Mouse (Mus musculus) midbrain, postnatal 0 days (tissue): Measurements from ENCODE around the gene Ttc17. TPM values are rescaled to one million over a fixed set of nuclear protein-coding genes. Genes with fewer than 3 reads are reported as not detected.

Experiments used
- ATAC-seq: fragments of 200-750 bp; cut with Nextera tagmentation; 2 replicates; pipeline ENCODE4 v1.8.0; 2017; ENCODE audit warnings: moderate number of reproducible peaks, mild to moderate bottlenecking, moderate TSS enrichment, moderate library complexity; ENCODE audit not compliant: low FRiP score
- DNase-seq: peaks from one replicate; pipeline ENCODE4 v3.0.0-alpha.2; 2015; ENCODE audit warnings: low spot score
- H3K27ac ChIP-seq: fragments of 300-500 bp; sonication (generic); 2 replicates; pipeline ENCODE4 v1.5.1; 2014; ENCODE audit warnings: low read depth, mild to moderate bottlenecking, low read length, mixed read lengths
- H3K27me3 ChIP-seq: fragments of 300-500 bp; sonication (generic); 2 replicates; pipeline ENCODE4 v1.6.1; 2014; ENCODE audit warnings: low read length, control low read depth, mixed read lengths; ENCODE audit not compliant: insufficient read depth
- H3K36me3 ChIP-seq: fragments of 300-500 bp; sonication (generic); 2 replicates; pipeline ENCODE4 v1.6.1; 2014; ENCODE audit warnings: low read length, control low read depth, mixed read lengths; ENCODE audit not compliant: insufficient read depth
- H3K4me1 ChIP-seq: fragments of 300-500 bp; sonication (generic); 2 replicates; pipeline ENCODE4 v1.6.1; 2014; ENCODE audit warnings: mild to moderate bottlenecking, control low read depth, antibody characterized with exemption, low read length, mixed read lengths; ENCODE audit not compliant: insufficient read depth
- H3K4me2 ChIP-seq: fragments of 300-500 bp; sonication (generic); 2 replicates; pipeline ENCODE4 v1.6.1; 2014; ENCODE audit warnings: low read depth, mild to moderate bottlenecking, low read length, mixed read lengths; ENCODE audit not compliant: poor library complexity, severe bottlenecking
- H3K4me3 ChIP-seq: fragments of 300-500 bp; sonication (generic); 2 replicates; pipeline ENCODE4 v1.5.1; 2014; ENCODE audit warnings: low read depth, mild to moderate bottlenecking, low read length, moderate library complexity
- H3K9ac ChIP-seq: fragments of 300-500 bp; sonication (generic); replicated peaks from 2 replicates; pipeline ENCODE4 v1.6.1; 2014; ENCODE audit warnings: mild to moderate bottlenecking, low read length, moderate library complexity, mixed read lengths; ENCODE audit not compliant: poor library complexity, severe bottlenecking
- H3K9me3 ChIP-seq: fragments of 300-500 bp; sonication (generic); 2 replicates; pipeline ENCODE4 v1.6.1; 2016; ENCODE audit warnings: low read length, control low read depth
- CTCF ChIP-seq: IDR thresholded peaks from 2 replicates; pipeline ENCODE4 v1.5.1; 2016; ENCODE audit warnings: antibody characterized with exemption, mild to moderate bottlenecking
- WGBS: fragments of 180-500 bp; shearing (Covaris S2); extraction: QIAGEN DNeasy Blood & Tissue Kit; methylation state at CpG from one replicate; pipeline ENCODE4 v1.1.7; 2014; 5-methylcytosine and 5-hydroxymethylcytosine counted together
- polyA plus RNA-seq: library from polyadenylated mRNA; unstranded; fragments of >200 nt; fragmentation: Nextera tagmentation; extraction: Ambion mirVana; gene quantifications from 2 replicates; pipeline ENCODE4 v1.2.1, GENCODE M21; 2015
- total RNA-seq: library from RNA; depleted of rRNA; stranded (reverse); fragments of >200 nt; gene quantifications from 2 replicates; pipeline ENCODE4 v1.2.3, GENCODE M21; 2014; rRNA removed

Gene Ttc17
- 24.2 and 24.3 TPM in 2 replicates for total RNA-seq
- polyA plus RNA-seq, result 19.4 and 20.2 TPM in 2 replicates

- no peaks in the 10 kb centered on the region for H3K9me3 ChIP-seq
- DNase-seq (peak; percentile 91), ATAC-seq (peak; percentile 94)
- peak within 1 kb of the TSS; percentile 79 for H3K4me2 ChIP-seq
- H3K27ac ChIP-seq, result peak within 1 kb of the TSS; percentile 89
- under 1% methylated on average over 70 of the region's 77 CpGs for WGBS
- H3K9ac ChIP-seq, result peak within 1 kb of the TSS; percentile 93
- no peaks in the 10 kb centered on the region; the same call in 1 of the 2 replicates for H3K36me3 ChIP-seq
- peaks cover 11% of the 10 kb centered on the region for H3K4me1 ChIP-seq
- peak; percentile 20; the same call in 1 of the 2 replicates for TF ChIP-seq CTCF
- H3K27me3 ChIP-seq, result no peaks in the 10 kb centered on the region
- peak within 1 kb of the TSS; percentile 98 for H3K4me3 ChIP-seq
Measured at GRCm38 (mm10) chr2:94406083-94406957, at the start of gene Ttc17. TSS of gene Ttc17 (minus strand) at chr2:94406689.

- H3K4me1 ChIP-seq, result no peaks in the 10 kb centered on the region
- no peak overlapping the region for H3K4me3 ChIP-seq
- TF ChIP-seq CTCF, result no peak
- H3K9me3 ChIP-seq, result no peaks in the 10 kb centered on the region
- ATAC-seq (no peak), DNase-seq (no peak)
- H3K27me3 ChIP-seq, result no peaks in the 10 kb centered on the region
- WGBS, result 91% methylated on average over 8 of the region's 8 CpGs
- H3K36me3 ChIP-seq, result no peaks in the 10 kb centered on the region
- no peak overlapping the region for H3K27ac ChIP-seq
- no peak overlapping the region for H3K4me2 ChIP-seq
- H3K9ac ChIP-seq, result no peak overlapping the region
Measured at GRCm38 (mm10) chr2:94449643-94450042, 43.2 kb upstream of the Ttc17 start.

- Histone ChIP-seq H3K27me3 (no peaks in the 10 kb centered on the region), H3K4me2 (peak overlapping the region; percentile 94), H3K9ac (peak overlapping the region; percentile 83), H3K4me1 (peaks cover 15% of the 10 kb centered on the region), H3K36me3 (no peaks in the 10 kb centered on the region), H3K4me3 (peak overlapping the region; percentile 90), H3K27ac (peak overlapping the region; percentile 73; the same call in 1 of the 2 replicates), H3K9me3 (no peaks in the 10 kb centered on the region)
- TF ChIP-seq CTCF, result no peak
- no peak for DNase-seq
- no peak for ATAC-seq
- 2% methylated on average over 10 of the region's 10 CpGs for WGBS
Measured at GRCm38 (mm10) chr2:94436952-94437351, 30.5 kb upstream of the Ttc17 start.

GRCm38 (mm10) chr2:94435481-94435880 is 29.0 kb upstream of the Ttc17 start:
- 85% methylated on average over 7 of the region's 7 CpGs for WGBS
- Histone ChIP-seq H3K4me3 (no peak overlapping the region), H3K9ac (no peak overlapping the region), H3K4me2 (no peak overlapping the region), H3K27me3 (no peaks in the 10 kb centered on the region), H3K4me1 (peaks cover 15% of the 10 kb centered on the region), H3K36me3 (no peaks in the 10 kb centered on the region), H3K27ac (no peak overlapping the region), H3K9me3 (no peaks in the 10 kb centered on the region)
- ATAC-seq, result no peak
- peak; percentile 12 for DNase-seq
- no peak for TF ChIP-seq CTCF

- ATAC-seq (no peak), DNase-seq (no peak)
- peaks cover 15% of the 10 kb centered on the region for H3K4me1 ChIP-seq
- H3K36me3 ChIP-seq, result no peaks in the 10 kb centered on the region
- no peak for TF ChIP-seq CTCF
- no peak overlapping the region for H3K9ac ChIP-seq
- H3K27me3 ChIP-seq, result no peaks in the 10 kb centered on the region
- H3K9me3 ChIP-seq, result no peaks in the 10 kb centered on the region
- WGBS, result 82% methylated on average over 1 of the region's 1 CpGs
- H3K4me3 ChIP-seq, result no peak overlapping the region
- H3K27ac ChIP-seq, result no peak overlapping the region
- H3K4me2 ChIP-seq, result no peak overlapping the region
Measured at GRCm38 (mm10) chr2:94434833-94435232, 28.3 kb upstream of the Ttc17 start.

GRCm38 (mm10) chr2:94432214-94432613 is 25.7 kb upstream of the Ttc17 start:
- 89% methylated on average over 2 of the region's 2 CpGs for WGBS
- Histone ChIP-seq H3K4me2 (no peak overlapping the region), H3K36me3 (peaks cover 5% of the 10 kb centered on the region; the same call in 1 of the 2 replicates), H3K9ac (no peak overlapping the region), H3K27me3 (no peaks in the 10 kb centered on the region), H3K4me1 (peaks cover 15% of the 10 kb centered on the region), H3K27ac (no peak overlapping the region), H3K4me3 (no peak overlapping the region), H3K9me3 (no peaks in the 10 kb centered on the region)
- no peak for TF ChIP-seq CTCF
- no peak for ATAC-seq
- no peak for DNase-seq
